Mouse (Mus musculus): ENCODE results near the gene Kxd1. TPM values are rescaled to one million over a fixed set of nuclear protein-coding genes. Genes with fewer than 3 reads are reported as not detected.
A peak's percentile ranks its signal among the peaks of the same experiment; 100 is the strongest.

Gene Kxd1
- total RNA-seq, 2 experiments from 2014 or later, result 44.8 to 46.4 TPM

DNA sequence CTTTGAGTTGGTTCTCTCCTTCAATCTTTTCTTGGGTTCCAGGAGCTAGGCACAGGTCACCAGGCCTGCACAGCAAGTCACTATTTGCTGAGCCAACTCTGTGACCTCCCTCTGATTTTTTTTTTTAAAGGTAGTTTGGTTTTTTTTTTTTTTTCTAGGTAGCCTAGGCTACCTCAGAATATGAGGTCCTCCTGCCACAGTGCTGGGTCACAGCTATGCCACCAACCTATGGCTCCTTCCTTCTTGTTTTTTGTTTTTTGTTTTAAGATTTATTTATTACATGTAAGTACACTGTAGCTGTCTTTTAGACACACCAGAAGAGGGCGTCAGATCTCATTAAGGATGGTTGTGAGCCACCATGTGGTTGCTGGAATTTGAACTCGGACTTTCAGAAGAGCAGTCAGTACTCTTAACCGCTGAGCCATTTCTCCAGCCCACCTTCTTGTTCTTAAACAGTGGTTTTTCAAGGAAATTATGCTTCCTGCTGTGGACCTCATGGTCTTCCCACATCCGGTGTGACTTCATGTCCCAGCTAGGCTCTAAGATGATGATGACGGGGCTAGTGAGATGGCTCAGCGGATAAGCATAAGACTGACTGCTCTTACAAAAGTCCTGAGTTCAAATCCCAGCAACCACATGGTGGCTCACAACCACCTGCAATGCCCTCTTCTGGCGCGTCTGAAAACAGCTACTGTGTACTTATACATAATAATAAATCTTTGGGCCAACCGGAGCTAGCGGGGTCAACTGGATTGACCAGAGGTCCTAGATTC, 21.8 kb upstream of the Kxd1 start:
- DNase-seq (ENCODE audit: low spot score in 2 of 2), result no peak

DNA sequence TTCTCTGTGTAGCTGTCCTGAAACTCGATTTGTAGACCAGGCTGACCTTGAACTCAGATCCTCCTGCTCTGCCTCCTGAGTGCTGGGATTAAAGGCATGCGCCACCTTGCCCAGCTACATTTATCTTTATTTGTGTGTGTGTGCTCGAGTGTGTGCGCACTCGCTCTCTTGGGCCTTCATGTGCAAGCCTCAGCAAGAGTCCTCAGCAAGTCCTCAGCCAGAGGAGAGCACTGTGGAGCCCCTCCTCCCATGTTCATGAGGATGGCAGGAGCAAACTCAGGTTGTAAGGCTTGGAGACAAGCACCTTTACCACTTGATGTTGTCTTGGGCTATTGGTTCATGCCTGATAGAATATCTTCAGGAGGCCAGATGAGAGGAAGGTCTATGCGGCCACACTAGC, 20.0 kb upstream of the Kxd1 start:
- DNase-seq (ENCODE audit: low spot score in 2 of 2), result no peak

DNA sequence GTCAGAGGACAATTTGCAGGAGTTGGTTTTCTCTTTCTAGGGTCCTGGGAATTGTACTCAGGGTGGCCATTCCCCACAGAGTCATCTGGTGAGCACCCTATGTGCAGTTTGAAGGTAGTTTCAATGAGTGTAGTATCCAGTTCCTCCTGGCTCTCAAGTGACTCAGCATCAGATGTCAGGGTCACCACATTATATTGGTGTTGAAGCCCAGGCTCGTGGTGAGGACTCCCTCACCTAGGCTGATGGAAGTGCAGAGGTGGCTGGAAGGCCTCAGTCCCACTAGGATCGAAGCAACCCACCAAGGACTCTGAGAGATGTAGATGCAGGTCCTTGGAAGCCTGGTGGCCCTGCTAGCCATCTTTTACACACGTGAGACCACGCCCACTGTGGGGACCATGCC, 18.7 kb upstream of the Kxd1 start:
- no peak for DNase-seq (ENCODE audit: low spot score in 2 of 2)

DNA sequence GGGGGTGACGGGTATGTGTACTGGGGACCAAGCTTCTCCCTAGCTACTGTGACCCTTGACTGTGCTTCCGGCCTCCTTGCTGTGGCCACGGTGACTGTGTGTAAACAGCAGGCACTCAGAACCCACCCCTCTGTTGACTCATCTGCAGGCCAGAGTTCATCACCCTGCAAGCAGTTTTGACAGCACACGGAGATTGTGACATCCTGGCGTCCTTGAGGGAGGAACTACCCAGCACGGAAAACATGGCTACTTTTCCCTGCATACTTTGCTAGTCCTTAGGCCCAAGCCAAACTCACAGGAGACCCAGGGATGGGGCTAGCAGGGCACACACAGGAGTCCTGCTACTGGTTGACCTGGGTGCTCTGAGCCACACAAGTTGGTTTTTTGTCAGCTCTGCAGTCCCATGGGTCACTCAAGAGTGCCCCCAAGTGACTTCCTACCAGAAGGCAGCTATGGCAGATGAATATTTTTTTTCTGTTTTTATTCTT, 16.5 kb upstream of the Kxd1 start:
- DNase-seq (ENCODE audit: low spot score in 2 of 2), result no peak

DNA sequence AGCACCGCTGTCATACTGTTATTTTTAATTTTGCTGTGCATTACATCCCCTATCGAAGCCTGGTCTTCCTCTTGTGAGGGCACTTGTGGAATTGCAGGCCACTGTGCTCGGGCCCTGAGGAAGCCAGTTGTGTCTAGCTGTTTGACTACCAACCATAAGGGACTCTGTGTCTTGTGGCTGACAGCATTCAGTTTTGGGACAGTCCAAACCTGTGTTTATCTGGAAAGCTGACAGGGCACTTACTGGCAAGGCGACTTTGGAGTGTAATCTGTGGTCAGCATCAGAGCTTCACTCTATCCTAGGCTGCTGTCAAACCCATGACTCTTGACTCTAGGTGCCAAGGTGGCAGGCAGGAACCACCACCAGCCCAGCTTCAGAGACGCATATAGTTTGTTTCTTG, 13.3 kb upstream of the Kxd1 start:
- DNase-seq (ENCODE audit: low spot score in 2 of 2), result no peak

DNA sequence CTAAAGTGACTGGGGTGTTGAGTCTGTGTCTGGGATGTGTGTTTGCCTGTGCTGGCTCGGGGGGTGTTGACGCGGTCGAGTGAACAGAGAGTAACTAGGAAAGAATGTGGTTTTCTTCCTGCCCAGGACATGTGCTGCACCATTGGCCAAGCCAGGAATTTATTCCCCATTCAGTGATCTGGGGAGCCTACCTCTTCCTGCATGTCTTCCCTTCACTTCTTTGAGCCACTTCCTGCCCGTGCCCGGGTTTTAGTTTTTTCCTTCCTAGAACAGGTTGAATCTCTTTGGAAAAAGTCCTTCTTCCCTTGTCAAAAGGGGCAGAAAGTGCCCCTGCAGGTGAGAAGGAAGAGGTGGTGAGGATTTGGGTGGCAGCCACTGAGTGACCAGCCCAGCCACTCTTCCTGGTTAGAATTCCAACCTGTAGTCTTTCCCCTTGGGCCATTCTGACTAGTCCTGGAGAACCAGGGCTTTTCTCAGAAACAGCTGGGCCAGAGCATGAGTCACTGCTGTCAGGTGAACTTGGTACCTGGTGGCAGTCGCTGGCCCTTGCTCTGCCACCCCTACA, 12.8 kb upstream of the Kxd1 start:
- no peak for DNase-seq (ENCODE audit: low spot score in 2 of 2)

DNA sequence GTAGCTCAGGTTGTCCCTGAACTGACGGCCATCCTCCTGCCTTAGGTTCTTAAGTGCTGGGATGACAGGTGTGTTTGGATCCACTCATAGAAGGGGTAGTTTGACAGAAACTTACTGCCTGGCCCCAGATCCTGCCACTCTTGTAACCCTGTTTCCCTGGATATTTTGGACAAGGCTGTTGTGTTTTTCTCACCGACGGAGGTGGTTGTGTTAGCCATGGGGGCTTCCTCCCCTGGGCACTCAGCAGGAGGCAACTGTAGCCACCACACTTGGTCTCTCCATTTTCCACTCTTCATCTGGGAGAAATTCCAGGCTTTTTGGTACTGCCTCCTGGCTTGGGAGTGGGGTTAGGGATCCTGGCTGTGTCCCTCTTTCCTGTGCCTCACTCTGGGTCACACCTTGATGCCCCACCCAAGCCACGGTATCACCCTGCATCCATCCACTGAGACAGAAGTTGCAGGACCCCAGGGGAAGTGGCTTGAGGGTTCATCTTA, 12.3 kb upstream of the Kxd1 start:
- DNase-seq (ENCODE audit: low spot score in 2 of 2), result no peak

DNA sequence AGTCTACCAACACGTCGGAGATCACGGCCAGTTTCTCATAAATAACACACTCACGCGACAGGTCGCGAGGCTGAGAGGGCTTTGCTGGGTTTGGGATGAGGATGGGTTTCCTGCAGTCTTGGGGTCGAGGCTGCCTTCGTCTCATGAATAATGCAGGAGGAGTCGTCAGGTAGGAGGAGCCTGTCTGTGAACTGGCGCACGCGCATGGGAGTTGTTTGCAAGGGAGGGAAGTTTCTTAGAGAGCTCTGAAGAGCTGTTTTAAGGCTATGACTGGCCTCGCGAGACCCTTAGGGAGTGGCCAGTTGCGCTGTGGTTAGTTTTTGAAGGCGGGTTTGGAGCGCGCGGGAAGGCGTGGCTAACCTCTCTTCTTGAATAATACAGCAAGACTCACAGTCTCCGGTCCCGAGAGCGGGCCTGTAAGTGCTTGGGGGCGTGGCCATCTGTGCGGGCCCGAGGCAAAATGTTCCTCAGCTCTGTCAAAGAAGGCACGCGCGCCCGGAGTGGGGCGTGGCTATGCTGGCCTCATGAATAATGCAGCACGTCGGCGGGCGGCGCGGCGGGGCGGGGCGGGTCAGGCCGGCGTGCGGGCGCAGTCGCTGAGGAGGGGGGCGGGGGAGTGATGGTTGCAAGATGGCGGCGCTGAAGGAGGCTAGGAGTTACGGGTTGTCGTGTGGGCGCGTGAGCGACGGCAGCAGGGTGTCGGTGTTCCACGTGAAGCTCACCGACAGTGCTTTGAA, 11.5 kb upstream of the Kxd1 start, which contains the start of gene Ell:
Gene Ell (plus strand): TSS at position 381 of the 737 bp plus-strand sequence.
- DNase-seq (ENCODE audit: low spot score in 2 of 2), result peak; percentile 99 to 100

DNA sequence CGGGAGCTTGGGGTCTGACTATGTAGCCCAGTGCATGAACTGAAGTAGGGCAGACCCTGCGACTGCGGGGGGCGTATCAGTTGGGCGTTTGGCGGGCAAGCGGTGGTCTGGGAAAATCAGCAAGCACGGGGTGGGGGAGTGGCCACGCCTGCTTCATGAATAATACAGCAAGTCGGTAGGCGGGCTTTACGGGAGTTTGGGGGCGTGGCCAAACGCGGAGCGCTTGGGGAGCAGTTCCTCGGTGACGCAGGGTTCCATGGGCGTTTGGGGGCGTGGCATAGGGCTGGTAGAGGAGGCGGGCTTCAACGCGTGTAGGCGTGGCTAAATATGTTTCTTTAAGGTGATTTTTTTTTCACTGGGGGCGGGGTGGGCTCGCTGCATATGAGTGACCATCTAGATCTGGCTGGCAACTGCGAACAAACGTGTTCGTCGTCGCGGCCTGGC, 10.9 kb upstream of the Kxd1 start:
- DNase-seq (ENCODE audit: low spot score in 2 of 2), result peak; percentile 100

DNA sequence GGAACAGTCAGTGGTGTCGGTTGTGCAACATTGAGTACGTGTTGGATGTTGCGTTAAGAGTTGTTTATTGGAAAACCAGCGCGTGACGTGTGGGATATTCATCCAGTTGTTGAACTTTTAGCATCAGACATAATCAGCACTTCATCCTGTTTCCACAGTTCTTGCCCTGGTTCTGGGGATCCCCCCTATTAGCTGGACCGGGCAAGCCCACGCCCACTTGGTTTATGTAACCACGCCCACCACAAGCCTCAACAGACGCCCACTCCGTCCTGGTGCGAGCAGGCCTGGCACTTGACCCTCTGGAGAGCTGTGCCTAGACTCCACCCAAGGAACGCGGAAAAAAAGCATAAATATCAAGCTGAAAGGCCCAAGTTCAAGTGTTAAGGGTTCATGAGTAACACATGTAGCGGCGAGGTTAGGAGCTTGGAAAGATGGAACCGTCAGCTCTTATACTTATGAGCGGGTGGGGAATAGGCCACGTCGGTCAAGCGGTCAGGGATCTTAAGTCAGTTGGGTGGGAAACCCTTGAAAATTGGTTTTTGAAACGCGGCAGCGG, 10.3 kb upstream of the Kxd1 start:
- no peak for DNase-seq (ENCODE audit: low spot score in 2 of 2)

DNA sequence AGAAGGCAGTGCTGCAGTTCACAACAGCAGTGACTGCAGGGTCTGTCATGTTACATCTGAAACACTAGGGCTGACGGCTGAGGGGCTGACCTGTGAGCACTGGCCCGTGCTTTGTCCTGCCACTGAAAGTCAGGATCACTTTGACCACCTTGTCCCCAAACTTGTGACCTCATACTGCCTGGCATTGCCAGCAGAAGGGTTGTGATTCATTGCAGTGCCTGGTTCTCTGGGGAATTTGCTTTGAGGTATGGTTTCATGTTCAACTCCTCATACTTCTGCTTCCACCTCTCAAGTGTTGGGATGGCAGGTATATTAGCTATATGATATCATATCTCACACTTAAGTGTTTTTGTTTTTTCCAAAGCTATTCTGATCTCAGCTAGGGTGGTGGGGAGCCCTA, 7.9 kb upstream of the Kxd1 start:
- no peak for DNase-seq (ENCODE audit: low spot score in 2 of 2)

DNA sequence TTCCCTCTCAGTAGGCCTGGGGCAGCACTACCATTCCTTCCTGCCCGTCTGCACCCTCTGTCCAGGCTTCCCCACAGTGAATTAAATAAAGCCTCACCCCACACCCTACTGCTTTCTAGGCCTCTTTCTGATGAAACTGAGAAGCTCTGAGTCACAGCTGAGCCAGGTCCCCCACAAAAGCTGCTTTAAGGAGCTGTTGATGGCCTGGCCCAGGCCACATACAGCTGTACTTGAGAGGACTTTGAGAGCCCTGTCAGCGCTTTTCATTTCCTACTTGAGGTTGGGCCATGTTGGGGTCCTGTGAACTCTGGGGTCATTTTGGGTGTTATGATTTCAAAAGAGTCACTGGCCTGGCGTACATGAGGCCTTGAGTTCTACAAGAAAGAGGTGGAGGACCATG, 7.5 kb upstream of the Kxd1 start:
- no peak for DNase-seq (ENCODE audit: low spot score in 2 of 2)

DNA sequence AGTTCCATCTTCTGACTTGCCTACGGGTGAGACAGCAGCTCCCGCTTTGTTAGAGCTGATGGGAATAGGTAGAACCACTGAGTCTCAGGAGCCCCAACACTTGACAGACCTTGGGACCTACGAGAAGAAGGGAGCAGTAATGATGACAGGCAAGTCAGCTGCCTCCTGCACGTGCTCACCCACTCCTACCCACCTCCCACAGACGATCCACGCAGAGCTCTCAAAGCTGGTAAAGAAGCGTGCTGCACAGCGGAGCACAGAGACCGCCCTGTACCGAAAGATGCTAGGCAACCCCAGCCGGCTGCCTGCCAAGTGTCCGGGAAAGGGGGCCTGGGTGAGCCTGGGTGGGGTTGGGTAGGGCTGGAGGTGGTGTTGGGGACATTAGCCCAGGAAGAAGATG, 6.5 kb upstream of the Kxd1 start:
- DNase-seq (ENCODE audit: low spot score in 2 of 2), result peak in 1 of 2 experiments; percentile 27

DNA sequence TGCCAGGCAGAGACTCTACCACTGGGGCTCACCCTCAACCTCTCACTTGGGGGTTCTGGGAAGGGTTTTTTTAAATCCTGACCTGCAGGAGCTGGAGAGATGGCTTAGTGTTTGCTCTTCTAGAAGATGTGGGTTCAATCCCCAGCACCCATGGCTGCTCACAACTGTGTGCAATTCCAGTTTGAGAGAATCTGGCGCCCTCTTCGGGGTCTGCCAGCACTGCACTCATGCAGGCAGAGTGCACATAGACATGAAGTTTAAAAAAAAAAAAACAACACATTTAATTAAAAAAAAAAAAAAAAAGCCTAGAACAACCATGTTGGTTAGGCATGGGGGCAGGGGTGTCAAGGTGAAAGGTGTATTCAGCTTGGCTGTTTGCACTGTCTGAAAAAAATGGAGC, 2.6 kb upstream of the Kxd1 start:
- DNase-seq (ENCODE audit: low spot score in 2 of 2), result no peak

DNA sequence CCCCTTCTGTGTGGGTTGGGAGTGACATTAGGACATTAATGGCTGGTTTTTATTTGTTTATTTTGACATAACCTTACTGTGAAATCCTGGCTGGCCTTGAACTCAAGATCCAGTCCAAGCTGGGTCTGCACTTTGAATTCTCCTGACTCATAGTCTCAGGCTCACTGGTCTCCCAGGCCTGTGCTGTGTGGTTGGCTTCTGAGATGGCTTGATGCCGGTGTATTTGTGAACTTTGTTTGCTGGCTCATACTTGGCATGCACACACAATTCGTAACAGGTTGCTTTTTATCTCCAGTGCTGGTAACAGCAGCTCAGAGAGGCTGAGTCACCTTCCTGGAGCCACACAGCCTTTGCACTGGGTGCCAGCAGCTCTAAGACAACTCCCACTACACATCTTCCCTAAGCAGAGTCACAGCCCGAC, 2.0 kb upstream of the Kxd1 start:
- DNase-seq (ENCODE audit: low spot score in 2 of 2), result no peak

DNA sequence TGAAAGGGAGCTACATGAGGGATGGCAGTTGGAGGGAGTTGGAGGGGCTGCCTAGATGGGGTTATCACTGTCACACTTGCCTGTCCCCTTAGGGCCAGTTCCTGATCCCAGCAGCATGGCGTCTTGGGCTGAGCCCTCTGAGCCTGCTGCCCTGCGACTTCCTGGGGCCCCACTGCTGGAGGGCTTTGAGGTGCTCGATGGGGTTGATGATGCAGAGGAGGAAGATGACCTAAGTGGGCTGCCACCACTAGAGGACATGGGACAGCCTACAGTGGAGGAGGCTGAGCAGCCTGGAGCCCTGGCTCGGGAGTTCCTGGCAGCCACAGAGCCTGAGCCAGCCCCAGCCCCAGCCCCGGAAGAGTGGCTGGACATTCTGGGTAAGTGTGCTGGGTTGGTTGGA, 1.5 kb upstream of the Kxd1 start:
- DNase-seq (ENCODE audit: low spot score in 2 of 2), result no peak

DNA sequence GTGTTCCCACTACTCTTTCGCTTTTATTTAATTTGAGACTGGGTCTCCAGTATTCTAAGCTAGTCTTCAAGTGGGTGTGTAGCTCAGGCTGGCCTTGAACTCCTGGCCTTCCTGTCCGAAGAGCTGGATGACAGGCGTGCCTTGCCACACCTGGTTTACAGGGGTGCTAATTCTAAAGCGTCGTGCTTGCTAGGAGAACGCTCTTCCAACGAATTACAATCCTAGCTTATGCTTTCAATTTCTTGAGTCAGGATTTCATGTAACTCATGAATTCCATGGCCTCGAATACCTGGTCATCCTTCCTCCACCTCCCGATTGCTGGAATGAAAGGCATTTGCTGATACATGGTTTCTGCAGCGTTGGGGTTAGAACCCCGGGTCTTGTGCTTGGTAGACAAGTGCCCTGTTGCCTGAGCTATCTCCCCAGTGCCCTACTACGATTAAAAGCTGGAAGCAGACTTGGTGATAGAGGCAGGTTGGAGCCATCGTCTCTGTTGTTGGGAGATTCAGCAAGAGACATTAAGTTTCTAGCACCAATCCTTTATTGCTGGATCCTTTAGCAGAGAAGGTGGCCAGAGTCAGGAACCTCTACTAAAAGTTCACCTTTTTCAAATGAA, 534 bp upstream of the Kxd1 start:
- DNase-seq (ENCODE audit: low spot score in 2 of 2), result no peak

DNA sequence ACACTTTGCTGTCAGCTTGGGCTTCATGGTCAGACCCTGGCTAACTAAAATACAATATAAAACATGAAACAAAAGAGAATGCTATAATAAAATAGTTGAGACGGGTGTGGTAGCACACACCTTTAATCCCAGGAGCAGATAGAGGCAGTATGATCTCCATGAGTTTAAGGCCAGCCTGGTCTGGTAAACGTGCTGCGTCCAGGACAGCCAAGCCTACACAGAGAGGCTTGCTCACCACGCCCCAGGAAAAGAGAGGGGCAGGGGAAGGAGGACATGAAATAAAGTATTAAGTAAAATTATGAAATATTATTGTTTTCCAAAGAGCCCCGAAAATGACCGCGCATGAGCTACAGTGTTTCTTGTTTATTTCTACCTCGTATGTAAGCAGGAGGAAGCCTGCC, 645 bp downstream of the Kxd1 start:
- no peak for DNase-seq (ENCODE audit: low spot score in 2 of 2)

DNA sequence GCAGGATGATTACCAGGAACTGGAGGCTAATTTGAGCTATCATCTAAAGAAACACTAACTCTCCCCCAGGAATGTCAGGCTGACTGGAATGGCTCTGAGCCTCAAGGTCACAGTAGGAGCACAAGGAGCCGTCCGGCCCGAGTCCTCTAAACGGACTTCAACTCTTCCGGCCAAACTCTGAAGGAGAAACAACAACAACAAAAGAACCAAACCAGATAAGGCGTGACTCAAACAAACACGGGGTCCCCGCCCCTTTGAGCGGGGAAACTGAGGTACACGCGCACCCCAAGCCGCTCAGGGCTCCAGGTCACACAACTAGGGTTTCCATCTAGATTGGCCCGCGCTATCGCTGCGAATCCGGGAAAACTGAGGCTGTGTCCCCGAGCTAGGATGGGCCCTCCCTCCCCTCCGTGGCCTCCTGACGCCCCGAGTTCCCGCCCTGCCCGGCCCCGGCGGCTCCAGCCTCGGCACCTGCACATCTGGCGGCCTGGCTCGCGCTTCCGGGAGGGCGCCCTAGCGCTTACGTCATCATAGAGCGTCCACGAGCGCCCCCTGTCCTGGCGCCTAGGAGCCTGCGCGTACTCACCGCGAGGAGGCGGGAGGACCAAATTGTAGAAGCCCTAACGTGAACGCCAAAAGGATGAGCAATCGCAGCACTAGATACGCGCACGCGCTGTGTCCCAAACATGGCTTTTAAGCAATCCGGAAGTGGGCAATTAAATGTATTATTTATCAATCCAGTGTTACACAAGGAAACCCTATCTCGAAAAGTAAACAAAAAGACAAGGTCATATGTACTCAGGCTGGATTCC, 5.0 kb downstream of the Kxd1 start:
- peak; percentile 95 to 96 for DNase-seq (ENCODE audit: low spot score in 2 of 2)

DNA sequence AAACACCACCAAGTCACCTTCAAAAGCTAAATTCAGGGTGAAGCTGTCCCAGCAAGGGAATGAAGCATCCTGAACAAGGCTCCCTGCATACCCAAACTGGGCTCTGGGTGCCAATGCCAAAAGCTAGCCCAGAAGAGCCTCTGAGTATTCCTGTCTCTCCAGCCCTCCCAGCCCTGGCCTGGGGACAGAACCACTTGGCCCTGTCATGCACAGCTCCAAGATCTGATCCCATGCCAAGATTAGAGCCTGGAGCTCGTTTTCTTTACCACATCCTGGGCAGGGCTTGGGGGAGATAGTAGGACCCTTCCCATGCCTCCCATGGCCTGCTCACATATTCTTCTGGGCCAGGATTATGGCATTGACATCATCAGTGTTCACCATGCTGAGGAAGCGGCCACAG, 8.2 kb downstream of the Kxd1 start:
- DNase-seq (ENCODE audit: low spot score in 2 of 2), result no peak

All from left cerebral cortex, adult 18-20 months (tissue).